Mouse (Mus musculus) brain, embryonic 18.5 days (tissue): ENCODE measurements around the gene Dleu7.

ENCODE experiments used
- DNase-seq: peaks from one replicate; pipeline ENCODE4 v3.0.0-alpha.2; 2012; ENCODE audit warnings: low read depth, low spot score

Gene Dleu7

GRCm38 (mm10) chr14:62288731-62289130 is 4.1 kb downstream of the Dleu7 start:
- no peak for DNase-seq

DNA sequence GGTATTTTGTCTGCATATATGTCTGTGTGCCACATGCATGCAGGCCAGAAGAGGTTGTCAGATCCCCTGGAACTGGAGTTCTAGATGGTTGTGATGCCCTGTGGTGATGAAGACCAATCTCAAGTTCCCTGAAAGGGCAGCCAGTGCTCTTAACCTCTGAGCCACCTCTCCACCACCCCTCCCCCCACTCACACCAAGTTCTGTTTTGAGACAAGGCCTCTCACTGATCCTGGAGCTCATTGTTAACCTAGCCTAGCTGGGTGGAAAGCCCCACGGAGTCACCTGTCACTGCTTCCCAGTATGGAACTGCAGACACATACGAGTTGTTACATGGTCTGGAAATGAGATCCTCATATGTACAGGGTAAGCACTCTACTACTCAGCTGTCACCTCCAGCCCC is 9.9 kb downstream of the Dleu7 start:
- DNase-seq = no peak

- no peak for DNase-seq
Observed at GRCm38 (mm10) chr14:62273604-62274003, 19.2 kb downstream of the Dleu7 start.

DNA sequence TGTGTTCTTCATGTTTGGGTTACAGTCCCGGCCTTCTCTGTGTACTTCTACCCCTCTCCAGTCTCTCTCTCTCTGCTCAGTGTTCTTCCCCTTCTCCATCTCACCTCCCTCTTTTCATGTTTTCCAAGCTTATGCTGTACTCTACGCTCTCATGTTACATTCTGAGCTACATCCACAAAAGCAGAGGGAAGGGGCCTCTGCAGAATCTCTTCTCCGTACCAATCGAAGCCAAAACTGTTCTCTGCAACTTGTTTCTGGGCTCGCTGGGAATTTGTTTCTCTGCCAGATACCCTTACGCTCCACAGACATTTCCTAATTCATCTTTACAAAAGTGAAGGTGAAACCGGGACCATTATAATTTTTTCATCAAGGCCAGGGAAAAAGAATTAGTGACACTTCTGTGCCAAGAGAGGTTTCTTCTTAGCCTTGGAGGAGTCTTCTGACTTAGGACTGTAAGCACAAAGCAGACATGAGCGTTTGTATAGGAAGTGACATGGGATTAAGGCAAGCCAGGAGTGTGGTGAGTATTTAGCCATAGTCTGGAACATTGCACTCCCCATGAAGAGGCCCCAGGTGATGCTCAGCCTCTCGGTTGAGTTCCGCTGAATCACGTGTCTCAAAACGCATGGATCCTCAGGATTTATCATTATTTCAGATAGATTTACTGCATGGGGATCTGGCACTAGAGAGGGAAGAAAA is 22.0 kb downstream of the Dleu7 start:
- DNase-seq = no peak

GRCm38 (mm10) chr14:62258978-62259536 is 33.8 kb downstream of the Dleu7 start:
- DNase-seq = no peak

DNA sequence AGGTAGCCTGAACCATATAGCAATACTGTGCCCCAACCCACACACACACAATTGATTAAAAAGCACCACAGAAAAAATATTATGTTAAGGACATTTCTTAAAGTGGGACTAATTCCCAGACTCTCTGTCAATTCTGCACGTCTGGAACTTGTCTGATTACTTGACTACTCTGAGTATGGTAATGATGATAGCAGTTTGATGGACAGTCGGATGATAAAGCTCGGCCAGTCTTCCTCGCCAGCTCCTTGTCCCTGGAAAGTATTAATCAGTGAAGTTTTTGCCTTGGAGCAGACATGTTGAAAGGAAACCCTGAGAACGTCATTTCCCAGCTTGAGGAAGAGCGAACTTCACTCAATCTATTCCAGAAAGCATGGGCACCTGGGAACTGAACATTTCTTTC is 34.7 kb downstream of the Dleu7 start:
- DNase-seq = no peak

GRCm38 (mm10) chr14:62256066-62256465 is 36.8 kb downstream of the Dleu7 start:
- no peak for DNase-seq

DNA sequence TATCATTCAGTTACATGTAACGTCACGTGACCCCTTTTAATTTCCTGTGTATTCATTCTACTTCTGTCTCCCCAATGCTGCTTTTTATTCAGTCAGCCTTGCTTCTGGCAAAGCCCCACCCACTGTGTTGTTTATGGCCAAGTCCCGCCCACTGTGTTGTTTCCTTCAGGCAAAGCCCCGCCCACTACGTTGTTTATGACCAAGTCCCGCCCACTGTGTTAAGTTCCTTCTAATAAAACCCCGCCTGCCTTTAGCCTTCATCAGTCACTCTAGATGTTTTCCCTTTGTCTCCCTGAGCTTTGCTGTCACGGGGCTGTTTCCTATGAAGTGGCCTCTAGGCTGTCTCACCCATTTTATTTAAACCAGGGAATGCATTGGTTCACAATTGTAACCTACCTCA is 38.5 kb downstream of the Dleu7 start:
- DNase-seq = no peak

DNA sequence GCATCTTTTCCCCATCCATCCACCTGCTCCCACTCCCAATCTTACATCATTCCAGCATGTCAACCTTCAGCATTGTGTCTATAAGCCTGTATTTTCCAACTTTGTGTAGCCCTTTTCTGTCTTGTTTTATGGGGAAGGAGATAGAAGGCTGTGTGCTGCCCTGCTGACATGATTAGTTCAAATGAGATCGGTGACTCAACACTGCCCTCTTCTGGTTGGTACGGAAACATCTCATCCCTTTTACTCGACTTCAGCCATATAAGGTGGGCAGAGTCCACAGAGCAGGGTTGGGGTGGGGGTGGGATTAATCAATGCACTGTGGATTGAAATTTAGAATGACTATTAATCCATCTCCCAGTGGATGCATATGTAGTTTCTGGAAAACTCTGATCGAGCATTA is 40.8 kb downstream of the Dleu7 start:
- peak; percentile 56 for DNase-seq

DNA sequence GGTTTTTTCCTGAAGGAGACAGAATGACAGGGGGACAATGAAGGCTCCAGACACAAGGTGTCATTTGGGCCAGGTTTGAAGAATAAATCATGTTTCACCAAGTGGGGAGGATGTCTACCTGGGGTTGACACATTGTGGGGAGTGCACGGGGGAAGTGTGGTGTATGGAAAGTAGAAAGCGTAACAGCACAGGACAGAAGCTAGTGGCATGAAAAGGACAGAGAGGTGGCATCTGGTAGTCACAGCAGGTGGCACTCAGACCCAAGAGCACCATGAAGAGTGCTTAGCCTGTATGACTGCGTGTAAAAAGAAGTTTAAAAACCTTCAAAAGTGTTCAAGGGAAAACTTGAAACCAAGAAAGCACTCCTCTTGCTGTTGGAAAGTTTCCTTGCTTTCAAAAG is 42.8 kb downstream of the Dleu7 start:
- no peak for DNase-seq

GRCm38 (mm10) chr14:62249251-62249650 is 43.6 kb downstream of the Dleu7 start:
- no peak for DNase-seq

GRCm38 (mm10) chr14:62248796-62249195 is 44.1 kb downstream of the Dleu7 start:
- no peak for DNase-seq

GRCm38 (mm10) chr14:62248345-62248744 is 44.5 kb downstream of the Dleu7 start:
- DNase-seq = no peak

GRCm38 (mm10) chr14:62245557-62245956 is 47.3 kb downstream of the Dleu7 start:
- DNase-seq = no peak

DNA sequence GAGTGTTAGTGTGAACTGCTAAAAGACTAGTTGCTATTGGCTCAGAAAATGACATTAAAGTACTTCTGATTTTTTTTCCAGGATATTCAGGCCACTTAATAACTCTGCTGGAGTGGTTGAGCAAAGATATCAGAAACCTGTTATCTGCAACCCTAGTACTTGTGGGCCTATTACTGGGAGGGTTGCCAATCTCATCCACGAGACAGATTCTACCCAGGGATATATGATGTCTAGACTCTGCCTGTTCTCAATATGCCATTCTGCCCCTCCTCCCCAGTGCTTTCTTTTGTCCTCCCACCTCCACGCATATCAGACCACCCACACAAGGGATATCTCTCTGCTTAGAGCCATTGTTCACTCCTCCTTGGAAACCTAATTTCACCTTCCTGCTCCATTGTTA is 49.3 kb downstream of the Dleu7 start:
- DNase-seq = no peak

- no peak for DNase-seq
Observed at GRCm38 (mm10) chr14:62235969-62236368, 56.9 kb downstream of the Dleu7 start.

GRCm38 (mm10) chr14:62235214-62235613 is 57.6 kb downstream of the Dleu7 start:
- DNase-seq = no peak

DNA sequence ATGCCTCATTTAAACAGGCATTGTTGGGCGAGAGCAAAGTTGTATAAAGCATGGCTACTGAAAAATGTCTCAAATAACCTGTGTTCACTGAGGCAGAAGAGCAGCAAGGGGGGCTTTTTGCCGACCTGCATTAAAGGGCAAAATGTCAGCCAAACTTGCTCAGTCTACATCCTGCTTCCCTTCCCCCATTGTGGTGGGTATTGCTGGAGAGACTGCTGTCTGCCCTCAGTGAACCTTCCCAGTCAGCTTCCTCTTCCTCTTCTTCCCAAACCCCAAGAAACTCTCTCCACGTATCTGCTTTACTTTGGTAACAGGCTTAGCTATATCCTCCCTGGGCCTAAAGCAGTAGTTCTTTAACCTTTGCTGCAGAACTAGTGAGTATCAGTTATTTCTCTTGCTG is 61.9 kb downstream of the Dleu7 start:
- no peak for DNase-seq

DNA sequence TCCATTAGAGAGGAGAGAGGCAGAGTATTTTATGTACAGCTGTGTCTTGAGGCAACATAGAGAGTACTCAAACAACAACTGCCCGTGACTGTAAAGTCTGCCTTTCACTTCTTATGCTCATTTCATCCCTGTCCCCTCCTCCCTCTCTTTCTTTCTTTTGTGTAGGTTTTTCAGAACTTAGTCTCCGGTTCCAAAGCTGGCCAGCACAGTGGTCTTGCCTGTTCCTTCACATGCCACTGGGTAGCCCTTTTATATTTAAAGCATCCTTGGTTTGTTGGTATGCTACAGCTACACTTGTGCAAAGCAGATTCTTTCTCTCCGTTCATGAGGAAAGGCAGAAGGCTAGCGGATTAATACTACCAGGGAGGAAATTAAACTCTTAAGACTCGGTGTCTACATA is 65.7 kb downstream of the Dleu7 start:
- peak; percentile 28 for DNase-seq

DNA sequence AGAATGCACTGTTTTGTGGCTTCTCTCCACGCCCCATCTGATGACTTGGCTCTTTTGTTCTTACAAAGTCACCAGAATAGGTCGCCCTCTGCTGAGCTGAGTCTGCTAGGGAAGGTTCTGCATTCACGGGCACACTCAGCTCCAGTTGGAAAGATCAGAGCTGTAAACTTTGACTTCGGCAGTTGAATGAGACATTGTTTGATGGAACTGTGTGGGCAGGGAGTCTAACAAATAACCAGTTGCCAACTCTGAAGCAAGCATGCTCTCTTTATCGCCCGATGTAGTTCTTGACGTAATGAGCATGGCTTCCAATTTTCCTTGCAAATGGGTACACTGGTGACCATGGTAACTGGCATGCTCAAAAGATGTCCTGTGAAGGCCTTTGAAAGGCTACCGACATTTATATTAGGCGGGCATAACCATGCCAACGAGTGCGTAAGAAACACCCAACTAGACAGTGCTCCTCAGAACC is 66.2 kb downstream of the Dleu7 start:
- DNase-seq = peak; percentile 74
